Mouse (Mus musculus) right cerebral cortex, adult 18-20 months (tissue): ENCODE results near the gene C1ql4.

Experiments
- DNase-seq: peaks from one replicate; pipeline ENCODE4 v3.0.0; 2022; ENCODE audit warnings: mixed read lengths

C1ql4 gene

DNA sequence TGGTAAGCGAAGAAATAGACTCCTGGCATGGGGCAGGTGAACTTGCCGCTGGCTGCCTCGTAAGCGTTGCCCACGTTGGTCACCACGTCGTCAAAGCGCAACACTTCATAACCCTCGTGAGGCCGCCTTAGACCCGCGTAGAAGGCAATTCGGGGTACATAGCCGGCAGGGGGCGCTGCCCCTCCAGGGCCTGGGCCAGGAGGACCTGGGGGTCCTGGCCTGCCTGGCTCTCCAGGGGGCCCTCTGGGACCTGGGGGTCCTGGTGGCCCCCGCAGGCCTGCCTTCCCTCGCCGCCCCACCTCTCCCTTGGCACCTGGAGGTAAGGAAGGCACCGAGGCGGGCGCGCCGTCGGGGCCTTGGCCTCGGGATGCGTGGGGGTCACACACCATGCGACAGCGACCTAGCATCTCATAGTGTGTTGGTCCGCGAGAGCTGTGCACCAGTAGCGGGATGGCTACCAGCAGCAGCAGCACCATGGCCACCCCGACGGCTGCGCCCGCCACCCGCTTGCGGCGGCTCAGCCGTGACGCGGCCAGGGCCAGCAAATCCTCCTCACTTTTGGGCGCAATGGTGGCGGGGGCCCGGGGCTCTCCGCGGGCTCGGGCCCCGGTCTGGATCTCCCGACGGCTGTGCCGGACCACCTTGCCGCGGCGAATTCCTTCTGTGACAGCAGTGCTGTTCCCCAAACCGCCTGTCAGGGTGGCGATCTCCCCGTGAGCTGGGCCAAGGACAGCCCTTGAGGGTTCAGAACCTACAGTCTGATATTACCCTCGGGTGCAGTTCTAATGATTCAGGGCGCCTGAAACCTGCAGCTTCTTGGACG lies at the start of gene C1ql4:
Gene C1ql4, minus strand, starts transcription at position 565 of the 823 bp plus-strand sequence.
- DNase-seq, result no peak

DNA sequence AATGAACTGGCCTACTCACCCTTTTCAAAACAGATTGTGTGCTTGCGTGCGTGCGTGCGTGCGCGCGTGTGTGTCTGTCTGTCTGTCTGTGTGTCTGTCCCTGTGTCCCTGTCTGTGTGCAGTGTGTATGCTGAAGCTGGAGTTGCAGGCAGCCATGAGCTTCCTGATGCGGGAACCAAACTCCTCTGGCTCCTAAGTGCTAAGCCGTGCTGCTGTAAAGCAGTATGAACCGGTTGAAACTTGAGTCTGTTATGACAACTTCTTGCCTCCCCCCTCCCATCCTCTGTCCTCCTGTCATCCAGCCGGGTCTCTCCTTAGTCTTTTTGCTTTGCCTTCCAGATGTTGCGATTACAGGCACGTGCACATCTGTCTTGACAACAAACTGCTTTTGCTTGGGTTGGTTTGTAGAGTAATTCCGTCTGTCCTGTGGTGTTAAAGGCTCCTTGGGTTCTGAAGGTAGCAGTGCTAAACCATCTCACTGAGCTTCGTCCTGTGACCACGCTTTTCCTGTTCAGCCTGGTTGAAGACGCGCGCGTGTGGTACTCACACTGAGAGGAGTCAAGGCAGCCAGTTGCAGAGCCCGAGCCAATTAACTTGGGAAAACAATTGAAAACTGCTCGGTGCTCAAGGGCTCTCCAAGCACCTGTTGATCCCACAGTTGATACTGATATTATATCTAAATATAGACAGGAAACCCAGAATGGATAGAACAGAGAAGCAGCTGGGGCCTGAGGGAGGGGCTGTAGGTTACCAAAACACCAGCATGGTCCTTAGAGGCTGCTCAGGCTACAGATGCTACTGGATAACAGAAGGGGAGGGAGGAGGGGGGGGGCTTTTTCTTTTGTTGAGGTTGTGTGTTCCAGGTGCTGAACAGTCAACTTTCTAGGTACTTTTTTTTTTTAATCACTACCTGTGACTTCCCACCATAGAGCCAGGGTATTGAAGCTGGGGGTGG lies 42.6 kb upstream of the C1ql4 start:
- DNase-seq, result no peak

DNA sequence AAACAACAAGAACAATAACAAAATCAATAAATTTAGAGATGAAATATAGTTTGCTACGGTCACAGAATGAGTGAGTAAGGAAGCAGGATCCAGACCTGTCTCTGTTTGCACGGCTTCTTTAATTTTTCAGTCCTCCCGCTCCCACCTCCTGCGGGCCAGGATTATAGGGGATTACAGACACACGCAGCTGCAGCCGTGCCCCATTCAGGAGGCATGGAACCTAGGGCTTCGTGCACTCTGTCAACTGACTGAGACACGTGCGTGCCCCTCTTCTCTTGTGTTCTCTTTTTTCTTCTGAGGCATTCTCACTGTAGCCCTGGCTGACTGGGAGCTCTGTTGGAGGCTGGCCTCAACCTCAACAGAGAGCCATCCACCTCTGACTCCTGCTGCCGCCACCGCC lies 41.8 kb upstream of the C1ql4 start:
- no peak for DNase-seq

DNA sequence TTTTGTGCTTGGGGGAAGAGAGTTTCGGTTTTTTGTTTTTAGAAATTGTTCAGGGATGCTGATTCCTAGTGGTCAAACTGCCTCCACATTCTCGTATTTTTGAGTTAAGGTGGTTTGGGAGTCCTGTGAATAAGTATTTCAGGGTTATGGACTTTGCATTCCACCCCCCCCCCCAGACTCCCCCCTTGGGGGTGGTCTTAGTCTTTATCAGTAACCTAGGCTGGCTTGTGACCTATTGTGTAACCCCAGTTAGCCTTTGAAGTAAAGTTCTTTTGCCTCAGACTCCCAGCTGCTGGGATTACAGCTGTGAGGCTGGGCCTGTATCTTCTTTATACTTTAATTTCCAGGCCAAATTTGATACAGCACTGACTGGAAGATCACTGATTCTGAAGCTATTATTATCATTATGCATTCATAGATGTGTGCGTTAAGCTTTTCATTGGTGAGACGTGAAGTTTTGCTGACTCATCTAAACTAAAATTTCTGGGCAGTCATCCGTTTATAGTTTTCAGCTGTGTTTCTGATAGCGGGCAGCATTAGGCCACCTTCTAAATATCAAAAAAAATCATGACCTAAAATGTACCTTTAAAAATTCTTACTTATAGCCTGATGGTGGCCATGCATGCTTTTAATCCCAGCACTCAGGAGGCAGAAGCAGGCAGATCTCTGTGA lies 40.4 kb upstream of the C1ql4 start:
- DNase-seq, result no peak

DNA sequence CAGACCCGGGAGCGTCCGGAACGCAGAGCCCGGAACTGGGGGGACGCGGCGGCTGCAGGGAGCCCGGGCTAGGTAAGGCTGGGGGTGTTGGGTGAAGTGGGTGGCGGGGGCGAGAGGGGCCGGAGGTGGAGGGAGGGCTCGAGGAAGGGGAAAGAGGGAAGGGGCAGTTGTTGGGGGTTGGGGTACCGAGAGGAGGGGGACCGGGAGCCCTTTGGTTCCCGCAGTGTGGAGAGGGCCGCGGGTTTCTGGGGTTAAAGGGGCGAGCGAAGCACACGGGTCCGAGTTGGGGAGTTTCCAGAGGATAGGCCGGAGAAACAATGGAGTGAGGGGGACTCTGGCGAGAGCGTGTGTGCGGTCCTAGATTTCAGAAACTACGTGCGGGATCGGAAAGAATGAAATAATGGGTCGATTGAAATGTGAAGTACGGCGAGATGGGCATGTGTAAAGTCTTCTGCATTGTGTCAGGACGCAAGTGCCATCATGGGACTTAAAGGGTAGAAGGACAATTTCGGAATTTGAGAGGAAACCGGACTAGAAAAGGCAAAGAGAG lies 39.3 kb upstream of the C1ql4 start:
- DNase-seq, result peak; percentile 3

DNA sequence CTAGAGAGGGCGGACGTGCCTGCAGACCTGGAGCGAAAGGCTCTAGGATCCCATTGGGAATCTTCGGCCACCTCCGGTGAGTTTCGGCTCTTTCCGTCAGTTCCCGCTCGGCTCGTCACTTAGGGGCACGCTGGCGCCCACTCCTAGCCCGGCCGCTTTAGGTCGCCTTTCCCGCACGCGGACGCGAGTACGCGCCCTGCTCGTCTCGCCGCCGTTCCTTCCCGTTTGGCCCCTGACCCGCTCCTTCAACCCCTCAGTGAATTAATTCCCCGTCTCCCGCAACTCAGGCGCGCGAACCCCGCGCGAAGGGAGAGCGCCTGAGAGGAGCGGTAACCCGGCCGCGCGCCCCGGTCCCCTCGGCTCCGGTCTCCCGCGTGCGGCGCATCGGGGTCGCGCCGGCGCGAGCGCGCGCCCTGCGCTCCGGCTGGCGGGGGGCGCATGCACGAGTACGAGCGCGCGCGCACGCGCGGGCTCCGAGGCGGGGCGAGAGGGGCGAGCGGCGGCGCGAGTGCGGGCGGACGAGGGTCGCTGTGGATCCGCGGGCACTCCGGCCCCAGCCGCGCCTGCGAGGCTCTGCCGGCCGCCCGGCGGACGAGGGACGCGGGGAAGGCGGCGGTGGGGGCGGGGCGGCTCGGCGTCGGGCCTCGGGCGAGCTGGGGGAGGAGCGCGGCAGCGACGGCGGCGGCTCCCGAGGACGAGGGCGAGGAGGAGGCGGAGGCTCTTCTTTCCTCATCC lies 38.6 kb upstream of the C1ql4 start:
- DNase-seq, result peak; percentile 89

DNA sequence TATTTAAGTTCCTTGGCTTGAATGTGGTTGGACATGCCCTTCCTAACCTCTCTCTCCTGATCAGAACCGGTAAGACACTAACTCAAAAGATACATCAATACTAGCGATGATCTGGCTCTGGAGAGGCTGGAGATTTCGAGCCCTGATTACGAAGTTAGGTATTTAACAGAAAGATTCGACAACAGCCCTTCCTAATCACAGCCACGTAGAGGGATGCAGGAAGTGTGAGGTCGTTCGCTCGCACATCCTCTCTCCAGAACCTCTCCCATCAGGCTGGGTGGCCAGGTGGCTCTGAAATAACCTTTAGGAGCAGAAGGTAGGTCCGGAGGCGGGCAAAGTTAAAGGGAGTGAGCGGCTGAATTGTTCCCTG lies 38.1 kb upstream of the C1ql4 start, which contains the start of gene Spats2:
Gene Spats2, plus strand, starts transcription at position 206 of the 370 bp plus-strand sequence.
- no peak for DNase-seq

DNA sequence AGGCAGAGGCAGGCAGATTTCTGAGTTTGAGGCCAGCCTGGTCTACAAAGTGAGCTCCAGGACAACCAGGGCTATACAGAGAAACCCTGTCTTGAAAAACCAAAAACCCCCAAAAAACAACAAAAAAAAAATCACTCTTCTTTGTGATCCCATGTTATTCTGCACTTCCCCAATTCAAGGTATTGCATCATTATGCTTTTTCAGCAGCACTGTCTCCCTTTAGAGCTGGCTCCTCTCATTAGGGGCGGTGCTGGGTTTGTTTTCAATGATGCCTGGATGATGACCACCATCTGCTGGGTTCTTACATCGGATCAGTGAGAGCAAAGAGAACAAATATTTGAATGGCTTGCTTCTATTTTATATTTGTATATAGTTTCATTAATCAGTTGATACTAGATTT lies 35.0 kb upstream of the C1ql4 start:
- DNase-seq, result no peak

DNA sequence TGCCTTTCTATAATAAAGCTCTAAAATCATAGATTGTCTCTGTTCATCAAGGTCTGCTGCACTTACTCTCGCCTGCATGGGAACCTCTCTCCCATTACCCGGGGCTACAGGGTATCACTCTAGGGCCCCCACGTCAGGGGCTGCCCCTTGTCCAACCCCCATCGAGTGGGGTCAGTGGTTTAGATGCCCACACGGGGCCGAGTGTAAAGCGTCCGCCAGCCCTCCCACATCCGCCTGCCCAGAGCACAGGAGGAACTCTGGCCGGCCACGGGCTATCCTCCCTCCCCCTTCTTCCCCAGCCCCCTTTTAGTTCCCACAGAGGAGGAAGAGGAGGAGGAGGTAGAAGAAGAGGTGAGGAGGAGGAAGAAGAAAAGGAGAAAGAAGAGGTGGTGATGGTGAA lies 33.2 kb upstream of the C1ql4 start:
- DNase-seq, result no peak

DNA sequence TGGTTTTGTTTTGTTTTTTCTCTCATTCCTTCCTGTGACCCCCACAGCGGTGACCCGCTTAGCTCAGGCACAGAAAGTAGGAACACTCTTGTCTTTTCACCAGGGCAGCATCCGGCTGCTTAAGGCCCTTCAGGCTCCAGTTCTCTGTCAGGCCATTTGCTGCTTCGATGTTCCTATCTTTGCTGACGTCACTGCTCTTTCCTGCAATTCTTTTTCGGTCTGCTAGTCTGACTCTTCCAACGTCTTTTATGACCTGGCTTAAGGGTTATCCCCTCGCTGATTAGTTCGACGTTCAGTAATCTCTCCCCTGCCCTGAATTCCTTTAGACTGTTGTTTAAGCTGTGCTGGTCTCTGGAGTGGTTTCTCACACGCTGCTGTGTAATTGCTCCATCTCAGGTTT lies 28.9 kb upstream of the C1ql4 start:
- DNase-seq, result no peak

DNA sequence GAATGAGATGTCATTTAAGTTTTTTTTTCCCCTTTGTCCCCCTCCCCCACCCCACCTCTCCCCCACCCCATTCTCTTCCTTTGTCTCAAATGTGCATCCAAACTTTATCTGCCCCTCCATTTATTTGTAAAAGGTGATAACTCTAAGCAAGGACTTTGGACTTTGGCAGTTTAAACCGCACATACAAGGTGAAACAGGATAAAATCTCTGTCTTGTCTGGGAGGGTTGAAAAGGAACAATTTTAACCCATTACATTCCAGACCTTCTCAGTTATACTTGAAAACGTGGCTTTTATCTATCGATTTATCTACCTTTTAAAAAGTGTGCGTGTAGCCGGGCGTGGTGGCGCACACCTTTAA lies 27.4 kb upstream of the C1ql4 start:
- no peak for DNase-seq

DNA sequence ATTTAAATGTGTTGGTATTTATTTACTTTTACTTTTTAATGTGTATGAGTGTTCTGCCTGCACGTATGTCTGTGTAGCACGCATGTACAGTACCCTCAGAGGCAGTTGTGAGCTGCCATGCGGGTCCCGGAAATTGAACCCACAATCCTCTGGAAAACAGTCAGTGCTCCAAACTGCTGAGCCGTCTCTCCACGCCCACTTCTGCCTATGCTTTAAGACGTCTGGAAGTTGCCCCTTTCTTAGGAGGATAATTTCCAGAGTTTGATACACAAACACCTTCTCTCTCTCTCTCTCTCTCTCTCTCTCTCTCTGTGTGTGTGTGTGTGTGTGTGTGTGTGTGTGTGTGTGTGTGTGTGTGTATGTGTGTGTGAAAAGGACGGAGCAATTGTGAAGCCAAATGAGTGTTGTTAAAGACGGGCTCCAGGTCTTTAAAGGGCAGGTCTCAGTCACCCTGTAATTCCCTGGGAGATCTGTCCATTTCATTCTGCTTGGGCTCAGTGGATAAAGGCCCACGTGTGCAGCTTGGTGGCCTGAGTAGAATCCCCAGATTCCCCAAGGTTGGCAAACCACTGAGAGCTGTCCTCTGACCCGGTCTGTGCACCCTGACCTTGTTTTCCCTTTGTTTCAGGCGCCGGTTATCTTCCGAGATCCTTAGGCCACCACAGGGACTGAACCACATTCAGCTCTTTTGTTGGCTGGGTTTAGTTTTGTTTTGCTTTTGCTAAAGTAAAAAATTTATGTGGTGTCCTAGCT lies 26.9 kb upstream of the C1ql4 start:
- DNase-seq, result no peak

DNA sequence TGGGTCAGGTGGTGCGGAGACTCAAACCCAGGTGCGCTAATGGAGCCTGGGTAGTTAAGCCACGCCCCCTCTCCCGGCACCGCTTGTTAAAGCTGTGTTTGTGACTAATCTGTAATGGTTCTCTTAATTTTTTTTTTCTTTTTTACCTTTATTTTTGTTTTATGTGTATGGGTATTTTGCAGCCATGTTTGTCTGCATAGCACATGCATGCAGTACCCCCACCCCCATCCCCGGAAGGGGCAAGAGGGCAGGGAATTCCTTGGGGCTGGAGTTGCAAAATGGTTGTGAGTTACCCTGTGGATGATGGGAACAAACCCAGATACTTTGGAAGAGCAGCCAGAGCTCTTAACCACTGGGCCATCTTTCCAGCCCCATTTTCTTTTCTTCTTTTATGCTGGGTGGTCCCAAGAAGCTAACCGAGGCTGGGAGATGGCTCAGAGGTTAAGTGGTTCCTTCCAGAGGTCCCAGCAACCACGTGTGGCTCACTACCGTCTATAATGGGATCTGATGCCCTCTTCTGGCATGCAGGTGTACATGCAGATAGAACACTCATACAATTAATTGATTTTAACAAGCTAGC lies 25.9 kb upstream of the C1ql4 start:
- no peak for DNase-seq

DNA sequence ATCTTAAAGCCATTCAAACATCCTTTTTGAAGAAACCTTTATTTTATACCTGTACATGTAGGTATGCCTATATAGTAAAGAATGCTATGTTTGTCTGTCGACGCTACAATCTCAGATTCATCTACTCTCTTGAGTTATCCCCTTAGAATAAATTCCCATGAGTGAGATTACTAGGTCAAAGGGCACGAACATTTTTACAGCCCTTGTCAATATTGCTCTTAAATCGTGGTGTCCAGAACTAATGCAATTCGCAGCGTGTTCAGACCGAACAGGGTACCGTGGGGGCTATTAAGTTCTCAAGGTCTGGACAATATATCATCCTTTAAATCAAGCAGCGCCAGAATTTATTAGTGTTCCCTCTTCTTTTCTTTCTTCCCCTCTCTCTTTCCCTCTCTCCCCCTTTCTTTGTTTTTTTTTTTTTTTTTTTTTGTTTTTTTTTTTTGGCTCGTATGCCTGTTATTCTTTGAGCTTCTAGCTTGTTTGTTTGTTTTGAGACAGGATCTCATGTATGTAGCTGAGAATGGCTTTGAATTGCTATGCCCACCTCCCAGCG lies 25.3 kb upstream of the C1ql4 start:
- no peak for DNase-seq

DNA sequence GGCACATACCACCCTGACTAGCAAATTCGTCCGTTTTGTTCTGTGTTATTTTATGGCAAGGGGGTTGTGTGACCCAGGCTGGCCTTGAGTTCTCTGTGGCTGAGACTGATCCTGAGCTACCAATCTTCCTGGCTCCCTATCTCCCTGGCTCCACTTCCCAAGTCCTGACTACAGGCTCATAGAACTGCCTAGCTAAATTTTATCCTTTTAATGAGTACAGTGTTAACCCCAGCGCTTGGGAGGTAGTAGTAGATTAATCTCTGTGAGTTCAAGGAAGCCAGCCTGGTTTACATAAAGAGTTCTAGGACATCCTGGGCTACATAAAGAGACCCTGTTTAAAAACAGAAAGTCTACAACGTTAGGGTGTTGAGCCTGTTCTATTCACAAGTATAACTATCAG lies 24.2 kb upstream of the C1ql4 start:
- no peak for DNase-seq

DNA sequence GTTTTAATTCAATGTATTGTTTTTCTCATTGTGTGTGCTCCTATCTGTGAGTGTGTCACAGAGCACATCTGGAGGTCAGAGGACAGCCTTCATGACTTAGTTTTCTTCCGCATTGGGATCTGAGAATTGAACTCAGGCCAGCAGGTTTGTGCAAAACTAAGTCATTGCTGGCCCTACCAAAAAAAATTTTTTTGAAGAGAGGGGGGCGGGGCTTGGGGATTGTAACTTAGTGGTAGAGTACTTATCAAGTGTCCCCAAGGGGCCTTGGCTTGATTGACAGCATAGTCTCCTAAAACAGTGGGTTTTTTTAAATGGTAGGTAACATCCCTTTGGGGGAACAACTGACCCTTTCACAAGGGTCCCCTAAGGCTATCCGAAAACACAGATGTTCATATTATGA lies 23.5 kb upstream of the C1ql4 start:
- no peak for DNase-seq

DNA sequence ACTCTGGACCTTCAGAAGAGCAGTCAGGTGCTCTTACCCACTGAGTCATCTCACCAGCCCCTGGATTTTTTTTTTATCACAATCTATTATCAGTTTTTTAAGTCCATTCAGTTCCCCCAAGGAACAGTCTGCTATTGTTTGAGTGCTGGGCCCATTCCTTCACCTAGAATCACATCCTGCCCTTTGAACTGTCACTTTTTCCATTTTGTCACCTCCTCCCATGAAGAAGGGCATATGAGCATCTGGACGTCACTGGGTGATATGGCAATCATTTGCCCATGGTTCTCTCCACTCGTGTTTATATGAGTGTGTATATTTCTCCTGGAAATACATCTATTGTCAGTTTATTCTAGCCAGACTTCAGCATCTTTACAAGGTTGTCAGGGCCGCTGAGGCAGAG lies 20.2 kb upstream of the C1ql4 start:
- DNase-seq, result no peak

DNA sequence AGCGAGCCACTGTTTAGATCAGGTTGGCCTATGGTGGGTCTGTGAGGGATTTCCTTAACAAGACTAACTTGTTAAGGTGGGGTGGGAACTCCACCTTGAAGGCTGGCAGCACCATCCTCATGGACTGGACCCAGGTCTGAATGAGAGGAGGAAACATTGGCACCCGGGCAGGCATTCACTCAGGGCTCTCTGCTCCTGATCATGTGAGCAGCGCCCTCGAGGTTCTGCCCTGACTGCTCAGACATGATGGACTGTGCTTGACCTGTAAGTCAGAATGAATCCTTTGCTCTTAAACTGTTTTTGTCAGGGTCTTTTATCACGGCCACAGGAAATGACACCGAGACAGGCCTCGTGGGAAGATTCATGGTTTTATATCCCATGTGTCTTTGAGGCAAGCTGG lies 17.6 kb upstream of the C1ql4 start:
- DNase-seq, result no peak

DNA sequence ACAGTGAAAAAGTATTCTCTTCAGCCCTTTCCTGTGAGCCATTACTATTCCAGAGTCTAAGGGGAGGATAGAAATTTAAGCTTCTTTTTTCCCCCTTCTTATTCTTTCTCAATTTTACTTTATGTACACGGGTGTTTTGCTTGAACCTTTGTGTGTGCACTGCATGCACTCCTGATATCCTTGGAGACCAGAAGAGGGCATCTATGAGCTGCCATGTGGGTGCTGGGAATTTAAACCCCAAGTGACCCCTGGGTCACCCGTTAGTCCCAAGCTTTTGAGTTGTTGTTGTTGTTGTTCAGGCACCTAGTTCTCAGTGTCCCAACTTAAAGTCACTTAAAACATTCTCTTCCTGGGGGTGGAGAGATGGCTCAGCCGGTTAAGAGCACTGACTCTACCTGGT lies 12.4 kb upstream of the C1ql4 start:
- no peak for DNase-seq

DNA sequence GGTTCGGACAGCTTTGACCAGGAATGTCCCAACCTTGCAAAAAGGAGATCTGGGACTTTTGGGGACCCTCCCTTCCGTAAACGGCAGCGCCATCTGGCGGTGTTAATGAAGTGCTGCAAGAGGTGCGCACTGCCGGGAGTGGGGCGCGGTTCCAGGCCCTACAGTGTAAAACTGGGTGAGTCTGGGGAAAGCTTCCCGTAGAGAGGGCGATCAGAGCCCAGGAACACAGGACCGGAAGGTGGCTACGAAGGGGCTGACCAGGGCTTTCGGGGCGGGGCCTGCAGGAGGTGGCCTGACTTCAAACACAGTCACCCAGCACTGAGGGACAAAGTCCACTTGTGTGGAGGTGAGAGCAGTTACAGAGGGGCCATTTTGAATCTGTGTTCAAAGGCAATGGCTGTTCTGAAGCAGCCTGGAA lies 11.5 kb upstream of the C1ql4 start:
- DNase-seq, result no peak

DNA sequence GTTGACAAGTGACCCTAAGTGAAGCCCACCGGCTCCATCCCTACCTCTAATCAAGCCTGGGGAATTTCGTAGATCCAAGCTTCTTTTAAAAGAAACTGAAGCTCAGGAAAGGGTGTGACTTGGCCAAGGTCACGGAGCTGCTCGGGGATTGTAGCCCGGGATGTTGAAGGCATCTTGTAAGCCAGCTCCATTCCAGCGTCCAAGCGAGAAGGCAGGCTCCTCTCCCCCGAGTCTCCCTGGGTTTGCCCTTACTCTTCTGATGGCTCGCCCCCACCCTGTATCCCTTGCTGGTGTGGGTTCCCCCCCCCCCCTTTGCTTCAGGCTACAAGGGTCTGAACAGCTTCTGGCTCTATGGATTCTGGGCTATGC lies 10.9 kb upstream of the C1ql4 start:
- DNase-seq, result no peak
